Mouse (Mus musculus): Measurements from ENCODE around the gene Otof. TPM values are rescaled to one million over a fixed set of nuclear protein-coding genes. Genes with fewer than 3 reads are reported as not detected.

Gene Otof
- 1.2 and 1.6 TPM in 2 replicates for polyA plus RNA-seq (2015; fragmentation: Nextera tagmentation; extraction: Ambion mirVana)

DNA sequence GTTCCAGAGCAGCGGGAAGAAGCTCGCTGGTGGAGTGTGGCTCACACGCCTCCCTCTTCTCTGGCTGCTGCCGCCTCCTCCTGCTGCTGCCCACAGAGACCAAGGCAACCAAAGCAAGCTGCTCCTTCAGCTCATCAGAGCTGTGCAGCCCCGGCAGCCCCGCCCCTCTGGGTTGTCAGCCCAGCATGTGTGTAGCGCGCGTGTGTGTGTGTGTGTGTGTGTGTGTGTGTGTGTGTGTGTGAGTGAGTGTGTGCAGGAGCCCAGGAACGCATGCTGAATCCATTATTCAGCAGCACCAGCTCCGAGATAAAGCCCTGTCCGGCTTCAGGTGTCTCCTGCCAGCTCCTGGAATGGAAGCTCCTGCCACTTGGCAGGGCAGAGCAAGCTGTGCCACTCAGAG, at the start of gene Otof:
Otof (minus strand) TSS at position 112 of the 400 bp plus-strand sequence.
- H3K27ac ChIP-seq = peak within 1 kb of the TSS; percentile 56; the same call in 1 of the 2 replicates
- no peaks in the 10 kb centered on the region for H3K36me3 ChIP-seq
- WGBS = 24% methylated on average over 12 of the region's 12 CpGs
- peaks cover 28% of the 10 kb centered on the region for H3K4me1 ChIP-seq (replicated peaks)
- H3K4me3 ChIP-seq (replicated peaks) = no peak within 1 kb of the TSS
- peaks cover 23% of the 10 kb centered on the region for H3K27me3 ChIP-seq
- no peaks in the 10 kb centered on the region for H3K9me3 ChIP-seq
- ATAC-seq = peak; percentile 85
- no peak within 1 kb of the TSS for H3K9ac ChIP-seq (replicated peaks)
- peak within 1 kb of the TSS; percentile 42 for H3K4me2 ChIP-seq (replicated peaks)

GRCm38 (mm10) chr5:30497299-30497698, 35.6 kb upstream of the Otof start:
- H3K4me2 ChIP-seq (replicated peaks) = no peak overlapping the region
- no peak overlapping the region for H3K27ac ChIP-seq
- no peaks in the 10 kb centered on the region for H3K9me3 ChIP-seq
- no peak for ATAC-seq
- H3K4me1 ChIP-seq (replicated peaks) = no peaks in the 10 kb centered on the region
- no peaks in the 10 kb centered on the region for H3K36me3 ChIP-seq
- H3K27me3 ChIP-seq = no peaks in the 10 kb centered on the region
- 88% methylated on average over 7 of the region's 7 CpGs for WGBS
- H3K9ac ChIP-seq (replicated peaks) = no peak overlapping the region
- H3K4me3 ChIP-seq (replicated peaks) = no peak overlapping the region

GRCm38 (mm10) chr5:30496821-30497220, 35.1 kb upstream of the Otof start:
- no peak overlapping the region for H3K4me2 ChIP-seq (replicated peaks)
- H3K9ac ChIP-seq (replicated peaks) = no peak overlapping the region
- H3K9me3 ChIP-seq = no peaks in the 10 kb centered on the region
- H3K27ac ChIP-seq = no peak overlapping the region
- no peak overlapping the region for H3K4me3 ChIP-seq (replicated peaks)
- H3K36me3 ChIP-seq = no peaks in the 10 kb centered on the region
- no peaks in the 10 kb centered on the region for H3K27me3 ChIP-seq
- H3K4me1 ChIP-seq (replicated peaks) = no peaks in the 10 kb centered on the region
- 89% methylated on average over 8 of the region's 8 CpGs for WGBS
- ATAC-seq = no peak

GRCm38 (mm10) chr5:30495288-30495687, 33.6 kb upstream of the Otof start:
- Histone ChIP-seq H3K4me3 (replicated peaks) (no peak overlapping the region), H3K36me3 (no peaks in the 10 kb centered on the region), H3K9me3 (no peaks in the 10 kb centered on the region), H3K4me1 (replicated peaks) (no peaks in the 10 kb centered on the region), H3K27me3 (no peaks in the 10 kb centered on the region), H3K4me2 (replicated peaks) (no peak overlapping the region), H3K27ac (no peak overlapping the region), H3K9ac (replicated peaks) (no peak overlapping the region)
- no peak for ATAC-seq
- 25% methylated on average over 2 of the region's 2 CpGs for WGBS

GRCm38 (mm10) chr5:30494606-30495005, 32.9 kb upstream of the Otof start:
- 85% methylated on average over 7 of the region's 7 CpGs for WGBS
- Histone ChIP-seq H3K4me2 (replicated peaks) (no peak overlapping the region), H3K9ac (replicated peaks) (no peak overlapping the region)

GRCm38 (mm10) chr5:30493723-30494122, 32.0 kb upstream of the Otof start:
- no peaks in the 10 kb centered on the region for H3K36me3 ChIP-seq
- no peak overlapping the region for H3K27ac ChIP-seq
- H3K27me3 ChIP-seq = no peaks in the 10 kb centered on the region
- 72% methylated on average over 7 of the region's 7 CpGs for WGBS
- no peaks in the 10 kb centered on the region for H3K9me3 ChIP-seq
- ATAC-seq = no peak
- no peak overlapping the region for H3K4me2 ChIP-seq (replicated peaks)
- no peak overlapping the region for H3K9ac ChIP-seq (replicated peaks)
- no peaks in the 10 kb centered on the region for H3K4me1 ChIP-seq (replicated peaks)
- H3K4me3 ChIP-seq (replicated peaks) = no peak overlapping the region

More at GRCm38 (mm10) chr5:30494606-30495005, 32.9 kb upstream of the Otof start:
- ATAC-seq = no peak
- no peaks in the 10 kb centered on the region for H3K9me3 ChIP-seq
- H3K27ac ChIP-seq = no peak overlapping the region
- no peaks in the 10 kb centered on the region for H3K27me3 ChIP-seq
- H3K4me1 ChIP-seq (replicated peaks) = no peaks in the 10 kb centered on the region
- no peaks in the 10 kb centered on the region for H3K36me3 ChIP-seq
- H3K4me3 ChIP-seq (replicated peaks) = no peak overlapping the region

GRCm38 (mm10) chr5:30490845-30491244, 29.1 kb upstream of the Otof start:
- Histone ChIP-seq H3K27ac (no peak overlapping the region), H3K4me1 (replicated peaks) (no peaks in the 10 kb centered on the region), H3K9ac (replicated peaks) (no peak overlapping the region), H3K4me2 (replicated peaks) (no peak overlapping the region), H3K9me3 (no peaks in the 10 kb centered on the region), H3K4me3 (replicated peaks) (no peak overlapping the region), H3K36me3 (no peaks in the 10 kb centered on the region), H3K27me3 (no peaks in the 10 kb centered on the region)
- no peak for ATAC-seq
- WGBS = 84% methylated on average over 5 of the region's 5 CpGs

DNA sequence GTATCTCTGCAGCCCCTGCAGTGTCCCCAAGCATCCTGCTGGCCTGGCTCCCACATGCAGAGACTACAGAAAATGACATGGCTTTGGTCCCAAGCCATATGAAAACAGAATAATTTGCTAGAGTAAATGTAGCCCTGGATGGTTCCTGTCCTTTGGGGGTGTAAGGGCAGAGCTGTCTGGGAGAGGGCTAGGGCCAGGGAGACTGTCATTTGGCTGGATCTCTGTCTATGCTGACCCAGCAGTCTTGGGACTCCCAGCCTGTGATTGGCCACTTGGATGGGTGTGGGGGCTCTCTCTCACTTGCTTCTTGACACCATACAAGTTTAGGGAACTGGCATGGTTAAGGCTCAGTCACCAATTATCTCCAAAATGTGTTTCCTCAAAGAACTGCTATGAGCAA, 28.5 kb upstream of the Otof start:
- H3K4me2 ChIP-seq (replicated peaks) = no peak overlapping the region
- H3K4me3 ChIP-seq (replicated peaks) = no peak overlapping the region
- H3K27ac ChIP-seq = no peak overlapping the region
- ATAC-seq = no peak
- H3K9me3 ChIP-seq = no peaks in the 10 kb centered on the region
- no peak overlapping the region for H3K9ac ChIP-seq (replicated peaks)
- H3K36me3 ChIP-seq = no peaks in the 10 kb centered on the region
- H3K27me3 ChIP-seq = no peaks in the 10 kb centered on the region
- no peaks in the 10 kb centered on the region for H3K4me1 ChIP-seq (replicated peaks)

GRCm38 (mm10) chr5:30485136-30485535, 23.4 kb upstream of the Otof start:
- H3K27ac ChIP-seq = no peak overlapping the region
- H3K9ac ChIP-seq (replicated peaks) = no peak overlapping the region
- H3K4me1 ChIP-seq (replicated peaks) = no peaks in the 10 kb centered on the region
- WGBS = 88% methylated on average over 6 of the region's 6 CpGs
- no peak for ATAC-seq
- H3K4me3 ChIP-seq (replicated peaks) = no peak overlapping the region
- H3K27me3 ChIP-seq = no peaks in the 10 kb centered on the region
- no peaks in the 10 kb centered on the region for H3K36me3 ChIP-seq
- no peaks in the 10 kb centered on the region for H3K9me3 ChIP-seq
- H3K4me2 ChIP-seq (replicated peaks) = no peak overlapping the region

GRCm38 (mm10) chr5:30484591-30484990, 22.9 kb upstream of the Otof start:
- Histone ChIP-seq H3K9me3 (no peaks in the 10 kb centered on the region), H3K36me3 (no peaks in the 10 kb centered on the region), H3K4me1 (replicated peaks) (no peaks in the 10 kb centered on the region), H3K4me2 (replicated peaks) (no peak overlapping the region), H3K27me3 (no peaks in the 10 kb centered on the region), H3K27ac (no peak overlapping the region), H3K9ac (replicated peaks) (no peak overlapping the region), H3K4me3 (replicated peaks) (no peak overlapping the region)
- 84% methylated on average over 5 of the region's 5 CpGs for WGBS
- no peak for ATAC-seq

DNA sequence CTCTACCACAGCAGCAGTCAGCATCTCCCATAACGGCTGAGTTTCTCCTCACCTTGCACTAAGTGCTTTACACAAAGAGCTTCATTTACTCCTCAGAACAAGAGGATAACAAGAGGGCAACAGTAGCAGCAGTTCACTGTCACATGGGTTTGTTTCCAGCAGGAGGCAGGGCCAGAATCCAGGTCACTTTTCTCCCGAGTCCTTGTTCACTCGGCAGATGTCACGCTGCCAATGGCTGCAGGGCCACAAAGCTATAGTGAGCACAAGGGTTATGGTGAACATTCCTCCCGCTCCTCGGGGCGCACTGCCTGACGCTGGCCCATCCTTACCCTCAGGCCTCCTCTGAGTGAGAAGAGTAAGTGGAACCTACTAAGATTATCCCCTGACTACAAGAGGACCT, 21.8 kb upstream of the Otof start:
- H3K27me3 ChIP-seq = no peaks in the 10 kb centered on the region
- 86% methylated on average over 8 of the region's 8 CpGs for WGBS

DNA sequence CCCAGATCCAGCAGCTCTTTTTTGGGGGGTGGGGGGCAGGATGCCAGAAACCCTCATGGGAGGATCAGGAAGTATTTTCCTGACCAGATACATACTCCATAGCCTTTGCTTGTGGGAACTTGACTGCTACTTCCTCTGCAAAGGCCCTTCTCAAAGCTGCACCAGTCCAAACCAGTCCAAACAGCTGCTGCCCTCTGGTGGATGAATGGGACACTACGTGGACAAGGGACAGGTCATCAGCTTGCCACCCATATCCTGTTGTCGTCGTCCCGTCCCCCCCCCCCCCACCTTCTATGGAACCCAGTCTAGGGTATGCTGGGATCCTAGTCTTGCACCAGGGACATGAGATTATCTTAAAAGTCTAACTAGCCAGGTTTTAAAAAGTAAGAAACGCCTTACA, 20.6 kb upstream of the Otof start:
- no peak overlapping the region for H3K27ac ChIP-seq
- H3K4me2 ChIP-seq (replicated peaks) = no peak overlapping the region
- no peaks in the 10 kb centered on the region for H3K27me3 ChIP-seq
- H3K4me3 ChIP-seq (replicated peaks) = no peak overlapping the region
- H3K36me3 ChIP-seq = no peaks in the 10 kb centered on the region
- 23% methylated on average over 5 of the region's 5 CpGs for WGBS
- no peaks in the 10 kb centered on the region for H3K4me1 ChIP-seq (replicated peaks)
- H3K9me3 ChIP-seq = 0 out of 2 replicates have a peak, but pooled peaks cover 4% of the 10 kb centered on the region
- 0 out of 2 replicates have a peak, but pooled peaks have one; percentile 53 for ATAC-seq
- H3K9ac ChIP-seq (replicated peaks) = no peak overlapping the region

More for the DNA sequence above, 21.8 kb upstream of the Otof start:
- Histone ChIP-seq H3K4me1 (replicated peaks) (no peaks in the 10 kb centered on the region), H3K36me3 (no peaks in the 10 kb centered on the region), H3K4me3 (replicated peaks) (no peak overlapping the region), H3K4me2 (replicated peaks) (no peak overlapping the region), H3K9me3 (0 out of 2 replicates have a peak, but pooled peaks cover 1% of the 10 kb centered on the region), H3K27ac (no peak overlapping the region), H3K9ac (replicated peaks) (no peak overlapping the region)
- ATAC-seq = no peak

GRCm38 (mm10) chr5:30476534-30476933, 14.8 kb upstream of the Otof start:
- H3K4me3 ChIP-seq (replicated peaks) = no peak overlapping the region
- no peak overlapping the region for H3K9ac ChIP-seq (replicated peaks)
- no peaks in the 10 kb centered on the region for H3K27me3 ChIP-seq
- no peak for ATAC-seq
- H3K27ac ChIP-seq = no peak overlapping the region
- H3K4me1 ChIP-seq (replicated peaks) = no peaks in the 10 kb centered on the region
- 47% methylated on average over 10 of the region's 10 CpGs for WGBS
- no peak overlapping the region for H3K4me2 ChIP-seq (replicated peaks)
- 0 out of 2 replicates have a peak, but pooled peaks cover 4% of the 10 kb centered on the region for H3K9me3 ChIP-seq
- H3K36me3 ChIP-seq = no peaks in the 10 kb centered on the region

Data from midbrain, embryonic 13.5 days (tissue).